Mouse (Mus musculus) embryo, embryonic 11.5 days (tissue): ENCODE data around the gene Bod1l.
A peak's percentile ranks its signal among the peaks of the same experiment; 100 is the strongest.

Experiments used
- DNase-seq: peaks from one replicate; pipeline ENCODE4 v3.0.0-alpha.2; 2012; ENCODE audit warnings: low read depth, low spot score

The Bod1l gene

GRCm38 (mm10) chr5:41844147-41844529 lies at the start of gene Bod1l:
Bod1l (minus strand) TSS chr5:41844315.
- DNase-seq = peak; percentile 89

GRCm38 (mm10) chr5:41893351-41893750 lies 49.2 kb upstream of the Bod1l start:
- DNase-seq = no peak

GRCm38 (mm10) chr5:41890871-41891270 lies 46.8 kb upstream of the Bod1l start:
- no peak for DNase-seq

GRCm38 (mm10) chr5:41889245-41889849 lies 45.2 kb upstream of the Bod1l start:
- DNase-seq = no peak

GRCm38 (mm10) chr5:41888834-41889233 lies 44.7 kb upstream of the Bod1l start:
- DNase-seq = no peak

- peak; percentile 50 for DNase-seq
Observed at GRCm38 (mm10) chr5:41887738-41888137, 43.6 kb upstream of the Bod1l start.

GRCm38 (mm10) chr5:41884563-41884962 lies 40.4 kb upstream of the Bod1l start:
- DNase-seq = peak; percentile 51

- no peak for DNase-seq
Observed at GRCm38 (mm10) chr5:41871164-41871563, 27.0 kb upstream of the Bod1l start.

GRCm38 (mm10) chr5:41855781-41856180 lies 11.7 kb upstream of the Bod1l start:
- no peak for DNase-seq

GRCm38 (mm10) chr5:41845558-41845937 lies 1.4 kb upstream of the Bod1l start:
- DNase-seq = no peak

GRCm38 (mm10) chr5:41844820-41845557 lies 874 bp upstream of the Bod1l start:
- no peak for DNase-seq

- DNase-seq = no peak
Observed at GRCm38 (mm10) chr5:41843419-41844146, 532 bp downstream of the Bod1l start.

GRCm38 (mm10) chr5:41842681-41843080 lies 1.4 kb downstream of the Bod1l start:
- DNase-seq = no peak

GRCm38 (mm10) chr5:41841735-41842134 lies 2.4 kb downstream of the Bod1l start:
- no peak for DNase-seq

GRCm38 (mm10) chr5:41830100-41830499 lies 14.0 kb downstream of the Bod1l start:
- no peak for DNase-seq

- no peak for DNase-seq
Observed at GRCm38 (mm10) chr5:41821158-41821557, 23.0 kb downstream of the Bod1l start.

GRCm38 (mm10) chr5:41820530-41820929 lies 23.6 kb downstream of the Bod1l start:
- no peak for DNase-seq

GRCm38 (mm10) chr5:41812516-41812915 lies 31.6 kb downstream of the Bod1l start:
- DNase-seq = no peak

- DNase-seq = no peak
Observed at GRCm38 (mm10) chr5:41811279-41811678, 32.8 kb downstream of the Bod1l start.

GRCm38 (mm10) chr5:41807383-41807782 lies 36.7 kb downstream of the Bod1l start:
- DNase-seq = no peak

GRCm38 (mm10) chr5:41806176-41806575 lies 37.9 kb downstream of the Bod1l start:
- DNase-seq = no peak

GRCm38 (mm10) chr5:41805085-41805484 lies 39.0 kb downstream of the Bod1l start:
- no peak for DNase-seq

GRCm38 (mm10) chr5:41804643-41805042 lies 39.5 kb downstream of the Bod1l start:
- no peak for DNase-seq
